Mouse (Mus musculus) heart, embryonic 14.5 days (tissue): ENCODE results near the gene Gpam. TPM values are rescaled to one million over a fixed set of nuclear protein-coding genes. Genes with fewer than 3 reads are reported as not detected.

Experiments used
- ATAC-seq: fragments of 200-750 bp; cut with Nextera tagmentation; 2 replicates; pipeline ENCODE4 v1.8.0; 2017; ENCODE audit warnings: low read depth, moderate TSS enrichment; ENCODE audit not compliant: insufficient number of reproducible peaks, insufficient read depth, low FRiP score
- H3K27ac ChIP-seq, 2 experiments: fragments of 200-500 bp in 1 of 2; fragments of 300-500 bp in 1 of 2; sonication (generic) in 1 of 2; replicated peaks in 1 of 2; 2 replicates each; pipeline ENCODE4 v1.5.1; 2012 to 2014; ENCODE audit warnings: low read depth in 2 of 2, low read length in 2 of 2, control low read depth in 1 of 2, mild to moderate bottlenecking in 1 of 2, mixed read lengths in 1 of 2; ENCODE audit not compliant: control insufficient read depth in 1 of 2, insufficient read depth in 1 of 2
- H3K27me3 ChIP-seq: fragments of 300-500 bp; sonication (generic); 2 replicates; pipeline ENCODE4 v1.6.1; 2014; ENCODE audit warnings: mild to moderate bottlenecking, low read length, control low read depth; ENCODE audit not compliant: control insufficient read depth, insufficient read depth
- H3K36me3 ChIP-seq: fragments of 300-500 bp; sonication (generic); 2 replicates; pipeline ENCODE4 v1.6.1; 2014; ENCODE audit warnings: mild to moderate bottlenecking, control low read depth, low read length, mixed read lengths; ENCODE audit not compliant: control insufficient read depth, insufficient read depth
- H3K4me1 ChIP-seq, 2 experiments: fragments of 200-500 bp in 1 of 2; fragments of 300-500 bp in 1 of 2; sonication (generic) in 1 of 2; 2 replicates each; pipeline ENCODE4 v1.6.1; 2012 to 2014; ENCODE audit warnings: low read length in 2 of 2, control low read depth in 1 of 2, mixed read lengths in 1 of 2; ENCODE audit not compliant: control insufficient read depth in 2 of 2, insufficient read depth in 2 of 2
- H3K4me2 ChIP-seq: fragments of 300-500 bp; sonication (generic); 2 replicates; pipeline ENCODE4 v1.6.1; 2014; ENCODE audit warnings: mild to moderate bottlenecking, low read length
- H3K4me3 ChIP-seq, 2 experiments: fragments of 200-500 bp in 1 of 2; fragments of 300-500 bp in 1 of 2; sonication (generic) in 1 of 2; 2 replicates each; pipeline ENCODE4 v1.5.1; 2012 to 2014; ENCODE audit warnings: low read length in 2 of 2, mild to moderate bottlenecking in 2 of 2, control low read depth in 1 of 2, low read depth in 1 of 2, moderate library complexity in 1 of 2; ENCODE audit not compliant: control insufficient read depth in 1 of 2, insufficient read depth in 1 of 2
- H3K9ac ChIP-seq: fragments of 300-500 bp; sonication (generic); 2 replicates; pipeline ENCODE4 v1.6.1; 2014; ENCODE audit warnings: mild to moderate bottlenecking, low read length
- H3K9me3 ChIP-seq: fragments of 300-500 bp; sonication (generic); 2 replicates; pipeline ENCODE4 v1.6.1; 2016; ENCODE audit warnings: low read length, control low read depth; ENCODE audit not compliant: control insufficient read depth
- WGBS: fragments of 180-500 bp; shearing (Covaris S2); extraction: QIAGEN DNeasy Blood & Tissue Kit; methylation state at CpG from one replicate; pipeline ENCODE4 v1.1.7; 2014; 5-methylcytosine and 5-hydroxymethylcytosine counted together
- polyA plus RNA-seq: library from polyadenylated mRNA; unstranded; fragments of >200 nt; fragmentation: Nextera tagmentation; extraction: Ambion mirVana; gene quantifications from 2 replicates; pipeline ENCODE4 v1.2.1, GENCODE M21; 2014

Gpam gene
- polyA plus RNA-seq, 1 experiment from 2014 or later = 11.1 TPM

- Histone ChIP-seq H3K9ac (no peak overlapping the region), H3K27me3 (no peaks in the 10 kb centered on the region), H3K4me3 (no peak overlapping the region), H3K4me1 (no peaks in the 10 kb centered on the region), H3K27ac (no peak overlapping the region), H3K4me2 (no peak overlapping the region), H3K36me3 (peaks cover 60% of the 10 kb centered on the region), H3K9me3 (no peaks in the 10 kb centered on the region)
- ATAC-seq = no peak
- WGBS = 80% methylated on average over 17 of the region's 17 CpGs
Observed at GRCm38 (mm10) chr19:55091602-55092413, 35.2 kb downstream of the Gpam start.

GRCm38 (mm10) chr19:55090885-55091284, 36.2 kb downstream of the Gpam start:
- 84% methylated on average over 12 of the region's 12 CpGs for WGBS
- no peaks in the 10 kb centered on the region for H3K27me3 ChIP-seq
- H3K9me3 ChIP-seq = no peaks in the 10 kb centered on the region
- no peak overlapping the region for H3K9ac ChIP-seq
- H3K4me3 ChIP-seq = no peak overlapping the region
- no peak overlapping the region for H3K4me2 ChIP-seq
- no peak for ATAC-seq
- H3K4me1 ChIP-seq = no peaks in the 10 kb centered on the region
- peaks cover 67% of the 10 kb centered on the region for H3K36me3 ChIP-seq
- no peak overlapping the region for H3K27ac ChIP-seq

- Histone ChIP-seq H3K27ac (no peak overlapping the region), H3K4me3 (no peak overlapping the region)
Observed at GRCm38 (mm10) chr19:55090142-55090541, 36.9 kb downstream of the Gpam start.

GRCm38 (mm10) chr19:55087776-55088175, 39.3 kb downstream of the Gpam start:
- H3K4me1 ChIP-seq = no peaks in the 10 kb centered on the region
- WGBS = 85% methylated on average over 8 of the region's 8 CpGs
- no peak overlapping the region for H3K9ac ChIP-seq
- no peak overlapping the region for H3K4me3 ChIP-seq
- no peak overlapping the region for H3K27ac ChIP-seq
- no peaks in the 10 kb centered on the region for H3K9me3 ChIP-seq
- no peak overlapping the region for H3K4me2 ChIP-seq
- H3K36me3 ChIP-seq = peaks cover 77% of the 10 kb centered on the region
- no peak for ATAC-seq
- H3K27me3 ChIP-seq = no peaks in the 10 kb centered on the region

More at GRCm38 (mm10) chr19:55090142-55090541, 36.9 kb downstream of the Gpam start:
- 21% methylated on average over 7 of the region's 7 CpGs for WGBS
- peaks cover 67% of the 10 kb centered on the region for H3K36me3 ChIP-seq
- no peaks in the 10 kb centered on the region for H3K27me3 ChIP-seq
- H3K9ac ChIP-seq = no peak overlapping the region
- H3K4me2 ChIP-seq = no peak overlapping the region
- no peaks in the 10 kb centered on the region for H3K4me1 ChIP-seq
- no peaks in the 10 kb centered on the region for H3K9me3 ChIP-seq
- ATAC-seq = no peak

GRCm38 (mm10) chr19:55085857-55086185, 41.2 kb downstream of the Gpam start:
- 67% methylated on average over 7 of the region's 7 CpGs for WGBS
- H3K4me3 ChIP-seq = no peak overlapping the region
- H3K9ac ChIP-seq = no peak overlapping the region
- no peak overlapping the region for H3K27ac ChIP-seq
- H3K4me1 ChIP-seq = no peaks in the 10 kb centered on the region
- H3K9me3 ChIP-seq = no peaks in the 10 kb centered on the region
- H3K36me3 ChIP-seq = peaks cover 87% of the 10 kb centered on the region
- no peak for ATAC-seq
- no peak overlapping the region for H3K4me2 ChIP-seq
- no peaks in the 10 kb centered on the region for H3K27me3 ChIP-seq

GRCm38 (mm10) chr19:55084971-55085856, 41.8 kb downstream of the Gpam start:
- WGBS = 43% methylated on average over 4 of the region's 4 CpGs
- Histone ChIP-seq H3K27me3 (no peaks in the 10 kb centered on the region), H3K4me3 (no peak overlapping the region), H3K27ac (no peak overlapping the region), H3K9me3 (no peaks in the 10 kb centered on the region), H3K9ac (no peak overlapping the region), H3K4me1 (no peaks in the 10 kb centered on the region), H3K36me3 (peaks cover 90% of the 10 kb centered on the region), H3K4me2 (no peak overlapping the region)
- ATAC-seq = no peak

- 62% methylated on average over 8 of the region's 8 CpGs for whole genome bisulfite sequencing
- Histone ChIP-seq H3K27me3 (no peaks in the 10 kb centered on the region), H3K27ac (no peak overlapping the region), H3K9ac (no peak overlapping the region), H3K36me3 (peaks cover 91% of the 10 kb centered on the region), H3K4me3 (no peak overlapping the region), H3K4me2 (no peak overlapping the region), H3K4me1 (no peaks in the 10 kb centered on the region), H3K9me3 (no peaks in the 10 kb centered on the region)
- no peak for ATAC-seq
Observed at GRCm38 (mm10) chr19:55076822-55077221, 50.2 kb downstream of the Gpam start.
